Mouse (Mus musculus): ENCODE measurements around the gene Plxnb2. TPM values are rescaled to one million over a fixed set of nuclear protein-coding genes. Genes with fewer than 3 reads are reported as not detected.

Plxnb2 gene
- polyA plus RNA-seq, 1 experiment from 2014 or later: 130 TPM

DNA sequence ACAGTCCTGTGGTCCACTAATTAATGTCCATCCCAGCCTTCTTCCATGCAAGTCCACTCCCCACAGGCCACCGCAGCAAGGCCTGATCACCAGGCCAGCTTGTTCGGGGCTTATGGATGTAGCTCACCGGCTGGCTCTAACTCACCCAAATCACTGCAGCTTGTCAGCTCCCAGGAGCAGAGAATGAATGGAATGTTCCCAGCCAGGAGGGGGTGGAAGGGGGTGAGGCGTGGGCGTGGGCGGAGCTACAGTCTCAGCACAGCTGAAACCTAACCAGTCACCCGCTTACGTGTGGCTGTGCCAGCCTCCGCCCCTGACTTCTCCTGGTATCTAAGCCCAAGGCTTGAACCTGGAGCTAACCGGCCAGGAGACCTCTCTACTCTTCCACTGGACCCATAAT lies 11.2 kb downstream of the Plxnb2 start:
- peak; percentile 74 for ATAC-seq (ENCODE audit: insufficient number of reproducible peaks, insufficient read depth, low FRiP score, low TSS enrichment, low read depth)
- 3% methylated on average over 10 of the region's 10 CpGs for WGBS
- no peaks in the 10 kb centered on the region for H3K9me3 ChIP-seq
- peak overlapping the region; percentile 47; the same call in 1 of the 2 replicates for H3K9ac ChIP-seq
- H3K4me3 ChIP-seq: peak overlapping the region; percentile 16
- peak overlapping the region; percentile 53 for H3K4me2 ChIP-seq
- H3K36me3 ChIP-seq: peaks cover 47% of the 10 kb centered on the region
- H3K27me3 ChIP-seq: no peaks in the 10 kb centered on the region
- H3K27ac ChIP-seq: peak overlapping the region; percentile 82
- H3K4me1 ChIP-seq: peaks cover 64% of the 10 kb centered on the region

DNA sequence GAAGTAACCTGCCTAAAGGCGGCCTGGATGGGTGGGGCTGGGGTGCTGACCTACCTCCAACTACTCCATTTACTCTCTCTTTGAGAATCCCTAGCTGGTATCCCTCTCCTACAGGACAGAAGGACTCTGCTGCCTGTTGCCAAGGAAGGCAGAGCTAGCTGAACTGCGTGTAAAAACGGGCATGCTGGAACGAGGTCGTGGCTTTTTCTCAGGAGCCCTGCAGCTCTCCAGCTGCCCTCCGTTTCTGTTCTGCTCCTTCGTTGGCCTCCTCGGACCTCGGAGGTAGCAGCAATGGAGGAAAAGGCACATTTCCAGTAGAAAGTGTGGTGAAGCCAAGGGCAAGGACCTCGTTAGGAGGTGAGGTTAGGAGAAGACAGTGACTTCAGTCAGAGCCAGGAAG lies 11.7 kb downstream of the Plxnb2 start:
- H3K4me1 ChIP-seq: peaks cover 59% of the 10 kb centered on the region
- no peaks in the 10 kb centered on the region for H3K9me3 ChIP-seq
- H3K36me3 ChIP-seq: peaks cover 52% of the 10 kb centered on the region
- H3K27ac ChIP-seq: peak overlapping the region; percentile 82
- ATAC-seq (ENCODE audit: insufficient number of reproducible peaks, insufficient read depth, low FRiP score, low TSS enrichment, low read depth): no peak
- no peaks in the 10 kb centered on the region for H3K27me3 ChIP-seq
- peak overlapping the region; percentile 53 for H3K4me2 ChIP-seq
- 44% methylated on average over 10 of the region's 10 CpGs for WGBS
- peak overlapping the region; percentile 16 for H3K4me3 ChIP-seq
- H3K9ac ChIP-seq: peak overlapping the region; percentile 47; the same call in 1 of the 2 replicates

- 92% methylated on average over 12 of the region's 12 CpGs for WGBS
Observed at GRCm38 (mm10) chr15:89165478-89165877, 15.1 kb downstream of the Plxnb2 start.

GRCm38 (mm10) chr15:89161397-89161796 lies 19.2 kb downstream of the Plxnb2 start:
- no peak overlapping the region for H3K27ac ChIP-seq
- no peaks in the 10 kb centered on the region for H3K27me3 ChIP-seq
- peaks cover 100% of the 10 kb centered on the region for H3K36me3 ChIP-seq
- 68% methylated on average over 9 of the region's 9 CpGs for WGBS
- no peak overlapping the region for H3K4me2 ChIP-seq
- ATAC-seq (ENCODE audit: insufficient number of reproducible peaks, insufficient read depth, low FRiP score, low TSS enrichment, low read depth): no peak
- H3K9me3 ChIP-seq: no peaks in the 10 kb centered on the region
- no peaks in the 10 kb centered on the region for H3K4me1 ChIP-seq
- no peak overlapping the region for H3K4me3 ChIP-seq
- H3K9ac ChIP-seq: no peak overlapping the region

More at GRCm38 (mm10) chr15:89165478-89165877, 15.1 kb downstream of the Plxnb2 start:
- Histone ChIP-seq H3K4me1 (peaks cover 26% of the 10 kb centered on the region), H3K9ac (no peak overlapping the region), H3K9me3 (no peaks in the 10 kb centered on the region), H3K36me3 (peaks cover 86% of the 10 kb centered on the region), H3K27me3 (no peaks in the 10 kb centered on the region), H3K4me3 (no peak overlapping the region), H3K4me2 (no peak overlapping the region), H3K27ac (no peak overlapping the region)
- ATAC-seq (ENCODE audit: insufficient number of reproducible peaks, insufficient read depth, low FRiP score, low TSS enrichment, low read depth): no peak

GRCm38 (mm10) chr15:89158516-89158915 lies 22.1 kb downstream of the Plxnb2 start:
- no peak overlapping the region for H3K4me3 ChIP-seq
- WGBS: 93% methylated on average over 16 of the region's 16 CpGs
- no peak for ATAC-seq (ENCODE audit: insufficient number of reproducible peaks, insufficient read depth, low FRiP score, low TSS enrichment, low read depth)

DNA sequence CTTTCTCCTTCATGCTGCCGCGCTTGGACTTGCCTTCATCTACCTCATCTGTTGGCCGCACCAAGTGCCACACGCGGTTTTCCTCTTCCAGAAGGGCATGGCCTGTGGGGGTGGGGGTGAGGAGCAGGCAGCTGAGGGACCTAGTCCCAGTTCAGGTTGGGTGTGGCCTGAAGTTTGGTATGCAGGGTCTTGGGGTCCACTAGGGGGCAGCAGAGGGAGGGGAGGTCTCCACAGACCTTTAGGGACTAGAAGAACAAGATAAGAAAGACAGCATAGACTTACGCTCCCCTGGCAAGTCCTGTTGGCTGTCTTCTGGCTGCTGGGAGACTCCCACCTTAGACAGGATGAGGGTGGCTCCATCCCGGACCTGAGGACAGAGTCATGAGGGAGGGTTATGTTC lies 22.6 kb downstream of the Plxnb2 start:
- Histone ChIP-seq H3K27ac (no peak overlapping the region), H3K4me1 (no peaks in the 10 kb centered on the region), H3K27me3 (no peaks in the 10 kb centered on the region), H3K9me3 (no peaks in the 10 kb centered on the region), H3K36me3 (peaks cover 97% of the 10 kb centered on the region), H3K4me2 (no peak overlapping the region), H3K4me3 (no peak overlapping the region), H3K9ac (no peak overlapping the region)
- WGBS: 67% methylated on average over 7 of the region's 7 CpGs
- ATAC-seq (ENCODE audit: insufficient number of reproducible peaks, insufficient read depth, low FRiP score, low TSS enrichment, low read depth): no peak

More at GRCm38 (mm10) chr15:89158516-89158915, 22.1 kb downstream of the Plxnb2 start:
- Histone ChIP-seq H3K27me3 (no peaks in the 10 kb centered on the region), H3K36me3 (peaks cover 100% of the 10 kb centered on the region), H3K9me3 (no peaks in the 10 kb centered on the region), H3K27ac (no peak overlapping the region), H3K4me2 (no peak overlapping the region), H3K9ac (no peak overlapping the region), H3K4me1 (no peaks in the 10 kb centered on the region)

DNA sequence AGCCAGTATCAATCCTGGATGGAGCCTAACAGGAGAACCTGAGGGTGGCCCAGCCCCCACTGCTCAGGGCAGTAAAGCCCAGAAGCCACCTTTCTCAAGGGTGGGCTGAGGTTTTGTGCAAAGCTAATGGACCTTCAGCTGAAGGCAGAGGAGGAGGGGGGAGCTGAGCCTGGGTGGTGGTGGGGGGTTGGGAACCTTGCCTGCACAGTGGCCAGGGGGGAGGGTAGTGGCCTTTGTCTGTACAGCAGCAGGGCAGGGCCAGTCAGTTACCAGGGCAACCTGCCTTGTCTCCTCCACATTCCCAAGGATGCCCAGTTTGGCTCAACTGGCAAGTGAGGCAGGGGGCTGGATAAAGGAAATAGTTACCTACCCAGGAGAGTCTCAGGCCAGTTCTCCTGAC lies 28.3 kb downstream of the Plxnb2 start:
- H3K27me3 ChIP-seq: peaks cover 20% of the 10 kb centered on the region
- ATAC-seq (ENCODE audit: insufficient number of reproducible peaks, insufficient read depth, low FRiP score, low TSS enrichment, low read depth): no peak
- no peak overlapping the region for H3K27ac ChIP-seq
- peaks cover 30% of the 10 kb centered on the region for H3K4me1 ChIP-seq
- H3K4me3 ChIP-seq: no peak overlapping the region
- H3K36me3 ChIP-seq: peaks cover 40% of the 10 kb centered on the region
- no peak overlapping the region for H3K9ac ChIP-seq
- H3K9me3 ChIP-seq: no peaks in the 10 kb centered on the region
- H3K4me2 ChIP-seq: no peak overlapping the region

DNA sequence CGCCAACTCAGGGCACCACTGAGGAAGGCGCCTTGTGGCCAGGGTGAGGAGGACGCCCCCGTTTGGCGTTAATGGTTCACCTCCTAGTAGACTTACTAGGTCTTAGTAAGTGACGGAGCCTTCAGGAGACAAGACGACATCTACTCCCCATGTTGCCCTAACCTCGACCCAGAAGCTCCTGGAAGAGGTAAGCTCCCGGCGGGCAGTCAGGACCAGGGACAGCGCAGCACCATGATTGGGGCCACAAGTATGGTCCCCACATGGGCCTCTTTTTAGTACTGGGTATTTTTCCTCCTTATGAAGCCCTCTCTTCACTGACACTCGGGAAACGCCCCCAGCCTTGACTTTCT lies 30.6 kb downstream of the Plxnb2 start:
- Histone ChIP-seq H3K4me3 (peak overlapping the region; percentile 71), H3K36me3 (peaks cover 18% of the 10 kb centered on the region), H3K27ac (0 out of 2 replicates have a peak overlapping the region, but pooled peaks have one; percentile 39), H3K4me1 (peaks cover 41% of the 10 kb centered on the region), H3K9ac (peak overlapping the region; percentile 77), H3K9me3 (no peaks in the 10 kb centered on the region), H3K27me3 (peaks cover 43% of the 10 kb centered on the region), H3K4me2 (peak overlapping the region; percentile 94)
- 2% methylated on average over 13 of the region's 13 CpGs for WGBS
- ATAC-seq (ENCODE audit: insufficient number of reproducible peaks, insufficient read depth, low FRiP score, low TSS enrichment, low read depth): no peak

- peak; percentile 45; the same call in 1 of the 2 replicates for ATAC-seq (ENCODE audit: insufficient number of reproducible peaks, insufficient read depth, low FRiP score, low TSS enrichment, low read depth)
- Histone ChIP-seq H3K9me3 (no peaks in the 10 kb centered on the region), H3K9ac (peak within 1 kb of the TSS; percentile 77), H3K4me3 (peak within 1 kb of the TSS; percentile 71), H3K27me3 (peaks cover 49% of the 10 kb centered on the region), H3K4me1 (peaks cover 41% of the 10 kb centered on the region), H3K36me3 (peaks cover 12% of the 10 kb centered on the region), H3K27ac (peak within 1 kb of the TSS; percentile 69), H3K4me2 (peak within 1 kb of the TSS; percentile 94)
- under 1% methylated on average over 58 of the region's 61 CpGs for WGBS
Observed at GRCm38 (mm10) chr15:89149271-89150040, 31.1 kb downstream of the Plxnb2 start, which contains the start of gene Mapk11. Gene Mapk11, minus strand, starts transcription at chr15:89149628.

DNA sequence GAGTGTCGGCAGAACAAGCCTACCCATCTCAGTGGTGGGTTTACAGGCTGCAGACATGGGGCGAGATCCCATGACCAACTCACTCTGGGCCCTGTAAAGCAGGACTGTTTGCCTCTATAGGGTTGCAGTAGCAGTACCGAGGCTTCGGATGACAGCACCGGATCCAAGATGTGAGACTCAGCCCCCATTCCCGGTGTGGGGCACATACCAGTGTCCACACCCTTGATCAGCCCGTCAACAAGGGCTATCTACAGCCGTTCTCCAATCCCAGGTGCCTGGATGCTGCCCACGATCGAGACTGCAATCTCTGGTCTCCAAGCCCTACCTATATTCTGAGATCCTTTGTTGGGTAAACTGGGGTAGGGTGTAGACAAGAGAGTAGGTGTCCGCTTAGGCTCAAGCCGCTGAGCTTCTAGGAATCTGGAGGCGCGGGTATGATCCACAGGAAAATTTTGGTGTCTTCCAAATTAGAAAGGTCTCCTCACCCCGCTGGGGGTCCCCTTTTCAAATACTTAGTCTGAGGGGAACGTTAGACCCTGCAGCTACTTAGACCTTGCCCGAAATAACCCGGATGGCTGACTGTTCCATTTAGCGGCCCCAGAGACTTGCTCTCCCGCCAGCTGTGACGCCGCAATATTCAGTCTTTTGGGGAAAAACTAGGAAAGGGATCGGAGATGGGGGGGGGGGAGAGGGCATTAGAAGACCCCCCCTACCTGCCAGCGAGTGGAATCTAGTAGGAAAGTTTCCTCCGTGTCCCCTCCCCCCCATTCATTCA lies 31.9 kb downstream of the Plxnb2 start:
- H3K27me3 ChIP-seq: peaks cover 55% of the 10 kb centered on the region
- H3K4me3 ChIP-seq: peak overlapping the region; percentile 71
- 4% methylated on average over 25 of the region's 25 CpGs for WGBS
- H3K4me2 ChIP-seq: peak overlapping the region; percentile 94
- H3K4me1 ChIP-seq: peaks cover 41% of the 10 kb centered on the region
- ATAC-seq (ENCODE audit: insufficient number of reproducible peaks, insufficient read depth, low FRiP score, low TSS enrichment, low read depth): no peak
- H3K9ac ChIP-seq: peak overlapping the region; percentile 77
- H3K36me3 ChIP-seq: peaks cover 4% of the 10 kb centered on the region
- H3K9me3 ChIP-seq: no peaks in the 10 kb centered on the region
- H3K27ac ChIP-seq: peak overlapping the region; percentile 69

DNA sequence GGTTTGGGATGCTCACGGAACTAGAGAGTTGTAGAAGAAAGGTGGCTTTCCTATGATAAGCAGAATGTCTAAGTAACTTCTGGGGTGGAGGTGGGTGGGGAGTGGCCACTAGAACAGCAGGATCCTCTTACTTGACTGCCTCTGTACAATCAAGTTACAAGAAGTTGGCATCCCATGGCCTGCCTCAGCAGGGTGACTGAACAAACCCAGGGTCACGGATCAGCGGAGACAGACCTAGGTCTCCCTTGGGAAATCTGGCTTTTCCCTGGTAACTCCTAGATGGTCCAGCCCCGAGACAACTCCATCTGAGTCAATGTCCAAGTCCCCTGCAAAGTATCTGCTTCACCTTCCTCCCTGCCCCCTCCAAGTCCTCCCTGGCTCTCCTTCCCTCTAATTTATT lies 32.7 kb downstream of the Plxnb2 start:
- 60% methylated on average over 4 of the region's 4 CpGs for WGBS
- H3K27me3 ChIP-seq: peaks cover 55% of the 10 kb centered on the region

More for the DNA sequence above, 32.7 kb downstream of the Plxnb2 start:
- Histone ChIP-seq H3K27ac (no peak overlapping the region), H3K36me3 (no peaks in the 10 kb centered on the region), H3K4me3 (peak overlapping the region; percentile 71), H3K9ac (no peak overlapping the region), H3K4me2 (peak overlapping the region; percentile 94), H3K9me3 (no peaks in the 10 kb centered on the region), H3K4me1 (peaks cover 41% of the 10 kb centered on the region)
- ATAC-seq (ENCODE audit: insufficient number of reproducible peaks, insufficient read depth, low FRiP score, low TSS enrichment, low read depth): no peak

All from embryonic facial prominence, embryonic 13.5 days (tissue).